Mouse (Mus musculus) forebrain, embryonic 14.5 days (tissue): ENCODE measurements at regions not wholly inside any gene's neighbourhood (a gene's known extent, or its start where the extent isn't known, plus 50 kb on each side); places are given as distances from the start of the nearest gene placed in this dataset.
A peak's percentile ranks its signal among the peaks of the same experiment; 100 is the strongest.

Experiments
- ATAC-seq: fragments of 200-750 bp; cut with Nextera tagmentation; 2 replicates; pipeline ENCODE4 v1.8.0; 2017; ENCODE audit warnings: mild to moderate bottlenecking, moderate library complexity
- DNase-seq: peaks from one replicate; pipeline ENCODE4 v3.0.0-alpha.2; 2015; ENCODE audit warnings: low spot score
- H3K27ac ChIP-seq: fragments of 300-500 bp; sonication (generic); 2 replicates; pipeline ENCODE4 v1.5.1; 2014; ENCODE audit warnings: low read depth, mild to moderate bottlenecking, control low read depth, low read length, moderate library complexity
- H3K27me3 ChIP-seq: fragments of 300-500 bp; sonication (generic); replicated peaks from 2 replicates; pipeline ENCODE4 v1.6.1; 2014; ENCODE audit warnings: low read length, control low read depth, mixed read lengths; ENCODE audit not compliant: control insufficient read depth, insufficient read depth
- H3K36me3 ChIP-seq: fragments of 300-500 bp; sonication (generic); 2 replicates; pipeline ENCODE4 v1.6.1; 2014; ENCODE audit warnings: low read length, control low read depth; ENCODE audit not compliant: control insufficient read depth, insufficient read depth
- H3K4me1 ChIP-seq: fragments of 300-500 bp; sonication (generic); 2 replicates; pipeline ENCODE4 v1.6.1; 2014; ENCODE audit warnings: antibody characterized with exemption, low read length, control low read depth; ENCODE audit not compliant: control insufficient read depth, insufficient read depth
- H3K4me2 ChIP-seq: fragments of 300-500 bp; sonication (generic); 2 replicates; pipeline ENCODE4 v1.6.1; 2014; ENCODE audit warnings: mild to moderate bottlenecking, control low read depth, low read length
- H3K4me3 ChIP-seq: fragments of 300-500 bp; sonication (generic); 2 replicates; pipeline ENCODE4 v1.5.1; 2014; ENCODE audit warnings: low read depth, low read length, control low read depth
- H3K9ac ChIP-seq: fragments of 300-500 bp; sonication (generic); 2 replicates; pipeline ENCODE4 v1.6.1; 2014; ENCODE audit warnings: mild to moderate bottlenecking, low read length, control low read depth, moderate library complexity
- H3K9me3 ChIP-seq: fragments of 300-500 bp; sonication (generic); replicated peaks from 2 replicates; pipeline ENCODE4 v1.6.1; 2016; ENCODE audit warnings: low read length, control low read depth, mixed read lengths; ENCODE audit not compliant: control insufficient read depth
- WGBS: fragments of 180-500 bp; shearing (Covaris S2); extraction: QIAGEN DNeasy Blood & Tissue Kit; methylation state at CpG from one replicate; pipeline ENCODE4 v1.1.7; 2014; 5-methylcytosine and 5-hydroxymethylcytosine counted together

DNA sequence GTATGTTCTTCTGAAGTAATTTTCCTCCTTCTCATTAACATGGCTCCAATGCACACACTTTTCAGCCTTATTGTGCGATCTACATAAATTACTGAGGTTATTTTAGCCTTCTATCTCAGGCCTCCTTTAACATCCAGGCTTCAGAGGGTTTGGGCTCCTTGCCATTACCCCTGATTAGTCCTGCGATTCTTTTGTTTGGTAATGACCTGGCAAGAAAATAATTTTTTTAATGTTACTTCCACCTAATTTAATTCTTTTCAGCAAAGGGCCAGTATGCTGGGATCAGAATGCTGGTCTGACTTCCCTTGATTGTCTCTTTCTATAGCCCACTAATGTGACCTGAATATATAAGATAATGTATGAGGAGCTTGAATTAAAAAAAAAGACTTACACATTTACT lies 739.4 kb downstream of the Tbl1xr1 start:
- H3K9ac ChIP-seq = no peak overlapping the region
- H3K4me3 ChIP-seq = no peak overlapping the region
- 12% methylated on average over 2 of the region's 2 CpGs for WGBS
- no peaks in the 10 kb centered on the region for H3K9me3 ChIP-seq
- peak; percentile 95 for ATAC-seq
- no peaks in the 10 kb centered on the region for H3K4me1 ChIP-seq
- no peak overlapping the region for H3K4me2 ChIP-seq
- no peaks in the 10 kb centered on the region for H3K27me3 ChIP-seq
- DNase-seq = peak; percentile 85
- H3K27ac ChIP-seq = no peak overlapping the region
- no peaks in the 10 kb centered on the region for H3K36me3 ChIP-seq

DNA sequence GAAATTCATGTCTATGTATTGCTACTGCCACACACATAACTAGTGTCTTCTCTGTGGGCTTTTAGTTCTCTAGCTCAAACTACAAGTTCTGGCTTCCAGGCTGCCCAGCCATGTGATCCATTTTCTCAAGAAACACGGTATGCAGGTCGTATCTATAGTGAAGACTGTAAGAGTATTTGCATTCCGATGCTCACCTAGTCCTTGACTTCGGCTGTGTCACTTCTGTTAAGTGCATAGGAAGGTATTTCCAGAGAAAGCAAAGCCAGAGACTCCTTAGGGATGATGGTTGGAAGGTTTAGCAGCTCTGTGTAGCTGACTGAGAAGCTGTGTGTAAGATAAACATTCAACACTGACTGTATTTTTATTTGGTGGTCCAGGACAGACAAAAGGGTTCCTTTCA lies 750.0 kb downstream of the Tbl1xr1 start:
- WGBS = 82% methylated on average over 4 of the region's 4 CpGs
- H3K36me3 ChIP-seq = no peaks in the 10 kb centered on the region
- H3K9me3 ChIP-seq = no peaks in the 10 kb centered on the region
- no peak overlapping the region for H3K27ac ChIP-seq
- ATAC-seq (no peak), DNase-seq (no peak)
- no peak overlapping the region for H3K9ac ChIP-seq
- no peak overlapping the region for H3K4me2 ChIP-seq
- no peaks in the 10 kb centered on the region for H3K4me1 ChIP-seq
- no peaks in the 10 kb centered on the region for H3K27me3 ChIP-seq
- no peak overlapping the region for H3K4me3 ChIP-seq

- no peaks in the 10 kb centered on the region for H3K4me1 ChIP-seq
- H3K27me3 ChIP-seq = no peaks in the 10 kb centered on the region
- no peak overlapping the region for H3K4me3 ChIP-seq
- ATAC-seq = no peak
- no peak for DNase-seq
- H3K36me3 ChIP-seq = no peaks in the 10 kb centered on the region
- no peak overlapping the region for H3K4me2 ChIP-seq
- no peak overlapping the region for H3K9ac ChIP-seq
- WGBS = 87% methylated on average over 4 of the region's 4 CpGs
- H3K9me3 ChIP-seq = no peaks in the 10 kb centered on the region
- no peak overlapping the region for H3K27ac ChIP-seq
Observed at GRCm38 (mm10) chr3:22838986-22839385, 762.5 kb downstream of the Tbl1xr1 start.

- no peaks in the 10 kb centered on the region for H3K4me1 ChIP-seq
- no peak overlapping the region for H3K4me3 ChIP-seq
- H3K36me3 ChIP-seq = no peaks in the 10 kb centered on the region
- no peaks in the 10 kb centered on the region for H3K9me3 ChIP-seq
- H3K9ac ChIP-seq = no peak overlapping the region
- no peak for DNase-seq
- no peak overlapping the region for H3K4me2 ChIP-seq
- ATAC-seq = no peak
- no peaks in the 10 kb centered on the region for H3K27me3 ChIP-seq
- H3K27ac ChIP-seq = no peak overlapping the region
Observed at GRCm38 (mm10) chr3:22850474-22850873, 774.0 kb downstream of the Tbl1xr1 start.

GRCm38 (mm10) chr3:22863595-22863994 lies 787.1 kb downstream of the Tbl1xr1 start:
- Histone ChIP-seq H3K9ac (no peak overlapping the region), H3K27me3 (no peaks in the 10 kb centered on the region), H3K27ac (no peak overlapping the region), H3K4me2 (no peak overlapping the region), H3K4me3 (no peak overlapping the region), H3K9me3 (no peaks in the 10 kb centered on the region), H3K36me3 (no peaks in the 10 kb centered on the region), H3K4me1 (no peaks in the 10 kb centered on the region)
- DNase-seq (no peak), ATAC-seq (no peak)
- 90% methylated on average over 2 of the region's 2 CpGs for WGBS

DNA sequence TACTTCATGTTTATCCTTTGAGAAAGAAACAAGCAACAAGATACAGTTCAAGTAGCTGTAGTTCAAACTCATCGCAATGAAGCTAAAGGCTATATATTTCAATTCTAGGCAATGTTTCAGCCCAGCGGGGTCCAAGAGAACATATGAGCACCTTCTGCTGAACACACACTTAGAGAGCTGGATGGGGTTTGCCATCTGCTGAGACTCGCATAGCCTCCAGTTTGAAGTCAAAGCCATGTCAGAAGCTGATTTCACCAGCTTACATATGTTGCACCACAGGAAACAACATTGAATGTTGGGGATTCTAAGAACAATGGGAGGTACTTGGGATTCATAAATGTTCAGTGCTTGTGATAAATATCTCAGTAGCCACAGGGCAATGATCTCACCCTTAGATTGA lies 801.4 kb downstream of the Tbl1xr1 start:
- ATAC-seq (no peak), DNase-seq (no peak)
- 88% methylated on average over 3 of the region's 3 CpGs for WGBS

DNA sequence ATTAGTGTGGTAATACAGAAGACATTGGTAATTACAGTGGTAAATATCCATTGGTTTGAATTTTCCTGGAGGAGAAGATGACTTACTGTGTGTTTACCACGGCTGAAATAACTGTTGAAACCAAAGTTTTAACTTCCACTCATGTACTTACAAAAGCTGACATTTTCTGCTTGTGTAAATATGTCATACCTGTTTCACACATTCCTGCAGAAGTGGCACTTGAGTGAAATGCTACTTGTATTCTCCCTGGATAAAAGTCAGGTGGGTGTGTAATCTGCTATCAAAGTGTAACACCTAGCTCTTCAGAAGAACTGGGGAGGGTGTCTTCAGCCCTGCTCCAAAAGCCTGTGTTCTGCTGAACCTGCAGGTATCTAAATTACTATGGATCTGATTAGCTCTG lies 816.3 kb downstream of the Tbl1xr1 start:
- H3K36me3 ChIP-seq = no peaks in the 10 kb centered on the region

More for the DNA sequence above, 801.4 kb downstream of the Tbl1xr1 start:
- H3K9ac ChIP-seq = no peak overlapping the region
- H3K4me3 ChIP-seq = no peak overlapping the region
- no peak overlapping the region for H3K27ac ChIP-seq
- no peak overlapping the region for H3K4me2 ChIP-seq
- H3K27me3 ChIP-seq = no peaks in the 10 kb centered on the region
- no peaks in the 10 kb centered on the region for H3K4me1 ChIP-seq
- H3K36me3 ChIP-seq = no peaks in the 10 kb centered on the region
- no peaks in the 10 kb centered on the region for H3K9me3 ChIP-seq

DNA sequence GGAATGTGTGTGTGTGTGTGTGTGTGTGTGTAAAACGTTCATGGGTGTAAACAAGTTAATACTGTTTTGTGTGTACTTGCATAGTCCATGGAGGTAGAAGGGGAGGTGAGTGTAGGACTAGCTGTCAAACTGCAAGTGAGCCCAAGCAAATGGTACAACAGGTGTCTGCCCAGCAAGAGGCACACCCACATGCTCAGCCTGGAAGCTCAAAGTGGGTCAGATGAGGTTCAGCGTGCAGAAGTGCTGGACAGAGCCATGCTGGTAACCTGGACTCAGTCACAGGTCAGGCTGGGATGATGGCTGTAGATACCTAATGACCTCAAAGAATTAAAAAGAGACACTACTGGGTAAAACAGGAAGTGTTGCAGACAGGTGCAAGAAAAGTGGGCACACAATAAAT lies 821.2 kb downstream of the Tbl1xr1 start:
- H3K4me2 ChIP-seq = no peak overlapping the region
- no peak for DNase-seq
- no peaks in the 10 kb centered on the region for H3K9me3 ChIP-seq
- no peak overlapping the region for H3K27ac ChIP-seq
- no peak overlapping the region for H3K9ac ChIP-seq
- no peak for ATAC-seq
- H3K4me3 ChIP-seq = no peak overlapping the region
- no peaks in the 10 kb centered on the region for H3K36me3 ChIP-seq
- H3K27me3 ChIP-seq = no peaks in the 10 kb centered on the region
- WGBS = 66% methylated on average over 2 of the region's 2 CpGs
- no peaks in the 10 kb centered on the region for H3K4me1 ChIP-seq

More for the DNA sequence above, 816.3 kb downstream of the Tbl1xr1 start:
- 64% methylated on average over 1 of the region's 1 CpGs for WGBS
- Histone ChIP-seq H3K27ac (no peak overlapping the region), H3K4me2 (no peak overlapping the region), H3K27me3 (no peaks in the 10 kb centered on the region), H3K4me1 (no peaks in the 10 kb centered on the region), H3K4me3 (no peak overlapping the region), H3K9ac (no peak overlapping the region), H3K9me3 (no peaks in the 10 kb centered on the region)
- DNase-seq (no peak), ATAC-seq (no peak)

DNA sequence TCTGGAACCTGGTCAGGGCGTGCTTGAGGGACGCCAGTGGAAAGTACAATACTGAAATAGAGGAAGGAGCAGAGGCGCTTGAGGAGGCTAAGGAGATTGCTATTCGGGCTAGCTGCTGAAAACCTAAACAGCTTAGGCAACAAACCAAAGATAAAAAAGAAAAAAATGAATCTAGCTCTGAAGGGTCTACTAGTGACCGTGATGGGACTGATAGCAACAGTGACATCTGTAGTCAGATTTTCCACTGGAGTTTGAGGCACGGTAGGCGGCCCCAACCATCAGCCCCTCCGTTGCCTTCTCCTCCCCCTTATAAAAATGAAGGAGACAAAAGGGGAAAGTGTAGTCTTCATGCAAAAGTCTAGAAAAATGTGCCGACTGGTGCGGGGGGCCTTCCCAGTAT lies 824.5 kb downstream of the Tbl1xr1 start:
- Histone ChIP-seq H3K27me3 (no peaks in the 10 kb centered on the region), H3K4me1 (no peaks in the 10 kb centered on the region), H3K27ac (no peak overlapping the region), H3K9ac (no peak overlapping the region), H3K9me3 (no peaks in the 10 kb centered on the region), H3K4me2 (no peak overlapping the region), H3K4me3 (no peak overlapping the region), H3K36me3 (no peaks in the 10 kb centered on the region)
- DNase-seq (no peak), ATAC-seq (no peak)
- WGBS = 94% methylated on average over 10 of the region's 10 CpGs

- Histone ChIP-seq H3K27ac (no peak overlapping the region), H3K27me3 (no peaks in the 10 kb centered on the region), H3K4me2 (no peak overlapping the region), H3K9ac (no peak overlapping the region), H3K9me3 (no peaks in the 10 kb centered on the region), H3K4me3 (no peak overlapping the region), H3K4me1 (peaks cover 4% of the 10 kb centered on the region), H3K36me3 (no peaks in the 10 kb centered on the region)
- ATAC-seq (no peak), DNase-seq (no peak)
- 94% methylated on average over 3 of the region's 3 CpGs for WGBS
Observed at GRCm38 (mm10) chr3:22928970-22929369, 852.5 kb downstream of the Tbl1xr1 start.
